Mouse (Mus musculus) embryonic facial prominence, embryonic 14.5 days (tissue): ENCODE data around the gene Grk6. TPM values are rescaled to one million over a fixed set of nuclear protein-coding genes. Genes with fewer than 3 reads are reported as not detected.
A peak's percentile ranks its signal among the peaks of the same experiment; 100 is the strongest.

Source experiments
- ATAC-seq: fragments of 200-750 bp; cut with Nextera tagmentation; 2 replicates; pipeline ENCODE4 v1.8.0; 2017; ENCODE audit warnings: low read depth, moderate number of reproducible peaks, moderate TSS enrichment
- DNase-seq: peaks from one replicate; pipeline ENCODE4 v3.0.0-alpha.2; 2015; ENCODE audit warnings: low spot score
- H3K27ac ChIP-seq: fragments of 300-500 bp; sonication (generic); replicated peaks from 2 replicates; pipeline ENCODE4 v1.5.1; 2014; ENCODE audit warnings: low read depth, mild to moderate bottlenecking, low read length, moderate library complexity
- H3K27me3 ChIP-seq: fragments of 300-500 bp; sonication (generic); replicated peaks from 2 replicates; pipeline ENCODE4 v1.6.1; 2014; ENCODE audit warnings: low read length; ENCODE audit not compliant: control insufficient read depth, insufficient read depth
- H3K36me3 ChIP-seq: fragments of 300-500 bp; sonication (generic); 2 replicates; pipeline ENCODE4 v1.6.1; 2014; ENCODE audit warnings: low read length, mixed read lengths; ENCODE audit not compliant: control insufficient read depth, insufficient read depth
- H3K4me1 ChIP-seq: fragments of 300-500 bp; sonication (generic); 2 replicates; pipeline ENCODE4 v1.6.1; 2014; ENCODE audit warnings: antibody characterized with exemption, low read length; ENCODE audit not compliant: control insufficient read depth, insufficient read depth
- H3K4me2 ChIP-seq: fragments of 300-500 bp; sonication (generic); 2 replicates; pipeline ENCODE4 v1.6.1; 2014; ENCODE audit warnings: low read depth, mild to moderate bottlenecking, low read length, moderate library complexity, mixed read lengths
- H3K4me3 ChIP-seq: fragments of 300-500 bp; sonication (generic); 2 replicates; pipeline ENCODE4 v1.5.1; 2014; ENCODE audit warnings: low read depth, mild to moderate bottlenecking, low read length
- H3K9ac ChIP-seq: fragments of 300-500 bp; sonication (generic); 2 replicates; pipeline ENCODE4 v1.6.1; 2014; ENCODE audit warnings: low read depth, mild to moderate bottlenecking, low read length, moderate library complexity, mixed read lengths
- H3K9me3 ChIP-seq: fragments of 300-500 bp; sonication (generic); 2 replicates; pipeline ENCODE4 v1.6.1; 2016; ENCODE audit warnings: low read length; ENCODE audit not compliant: control insufficient read depth
- WGBS: fragments of 180-500 bp; shearing (Covaris S2); extraction: QIAGEN DNeasy Blood & Tissue Kit; methylation state at CpG from one replicate; pipeline ENCODE4 v1.1.7; 2014; 5-methylcytosine and 5-hydroxymethylcytosine counted together
- polyA plus RNA-seq: library from polyadenylated mRNA; unstranded; fragments of >200 nt; fragmentation: Nextera tagmentation; extraction: Ambion mirVana; gene quantifications from 2 replicates; pipeline ENCODE4 v1.2.1, GENCODE M21; 2014

Gene Grk6
- polyA plus RNA-seq, 1 experiment from 2014 or later: 44.0 TPM

DNA sequence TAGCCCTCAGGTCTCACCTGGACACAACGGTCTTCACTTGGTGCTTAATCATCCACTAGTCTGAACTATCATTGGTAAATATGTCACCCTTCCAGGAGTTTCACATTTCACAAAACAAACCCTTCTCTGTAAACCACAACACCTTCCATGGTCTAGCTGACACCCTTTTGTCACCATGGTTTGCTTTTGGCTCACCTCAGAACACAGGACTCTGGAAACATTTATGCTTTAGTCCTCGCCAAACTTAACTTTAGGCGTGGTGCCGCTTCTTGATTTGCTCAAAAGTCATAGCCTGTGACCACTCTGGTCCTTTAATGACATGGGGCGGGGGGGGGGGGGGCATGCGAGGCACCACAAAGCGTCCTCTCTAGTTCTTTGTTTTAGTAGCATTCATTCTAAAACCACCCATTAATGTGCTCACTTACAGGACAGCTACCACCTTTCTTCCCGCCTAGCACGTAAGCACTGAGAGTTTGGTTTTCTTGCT lies 1.0 kb upstream of the Grk6 start:
- no peaks in the 10 kb centered on the region for H3K36me3 ChIP-seq
- H3K9ac ChIP-seq: peak overlapping the region; percentile 66
- peak overlapping the region; percentile 71 for H3K4me2 ChIP-seq
- peaks cover 9% of the 10 kb centered on the region for H3K4me1 ChIP-seq
- ATAC-seq (no peak), DNase-seq (no peak)
- WGBS: 36% methylated on average over 9 of the region's 9 CpGs
- no peaks in the 10 kb centered on the region for H3K9me3 ChIP-seq
- H3K27me3 ChIP-seq: no peaks in the 10 kb centered on the region
- H3K27ac ChIP-seq: peak overlapping the region; percentile 93
- peak overlapping the region; percentile 84 for H3K4me3 ChIP-seq

DNA sequence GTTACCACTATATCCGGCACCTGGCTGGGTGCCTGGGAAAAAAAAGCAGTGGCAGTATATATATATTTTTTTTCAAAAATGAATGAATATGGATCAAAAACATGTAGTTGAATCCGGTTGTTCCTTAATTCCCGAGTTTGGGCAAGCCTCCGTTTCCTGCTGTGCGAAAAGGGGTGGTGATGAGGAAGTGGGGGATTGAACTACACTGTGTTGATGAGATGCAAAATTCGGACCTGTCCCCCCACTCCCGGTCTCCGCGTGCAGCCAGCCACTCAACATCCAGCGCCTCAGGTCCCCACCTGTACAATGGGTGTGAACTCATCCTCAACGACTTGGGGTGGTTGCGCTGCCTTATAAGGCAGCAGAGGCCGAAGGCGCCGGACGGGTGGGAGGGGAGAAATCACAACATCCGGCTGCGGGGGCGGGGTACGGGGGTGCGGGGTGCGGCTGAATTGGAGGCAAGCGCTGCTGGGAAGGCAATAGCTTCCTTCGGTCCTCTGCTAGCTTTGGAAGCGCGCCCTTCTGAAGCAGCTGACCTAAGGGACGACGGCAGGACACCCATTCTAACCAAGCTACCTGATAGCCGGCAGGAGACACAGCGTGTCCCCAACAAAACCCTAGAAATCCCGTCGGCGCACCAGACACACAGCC lies 461 bp upstream of the Grk6 start:
- no peaks in the 10 kb centered on the region for H3K27me3 ChIP-seq
- H3K4me2 ChIP-seq: peak overlapping the region; percentile 71
- ATAC-seq (peak; percentile 78), DNase-seq (peak; percentile 93)
- H3K9me3 ChIP-seq: no peaks in the 10 kb centered on the region
- H3K4me3 ChIP-seq: peak overlapping the region; percentile 84
- under 1% methylated on average over 27 of the region's 33 CpGs for WGBS
- no peaks in the 10 kb centered on the region for H3K36me3 ChIP-seq
- peaks cover 9% of the 10 kb centered on the region for H3K4me1 ChIP-seq
- peak overlapping the region; percentile 66 for H3K9ac ChIP-seq
- peak overlapping the region; percentile 93 for H3K27ac ChIP-seq

GRCm38 (mm10) chr13:55445361-55446091 lies 654 bp downstream of the Grk6 start:
- Histone ChIP-seq H3K9ac (peak overlapping the region; percentile 96), H3K4me3 (peak overlapping the region; percentile 84), H3K36me3 (peaks cover 9% of the 10 kb centered on the region), H3K4me1 (peaks cover 9% of the 10 kb centered on the region), H3K27me3 (no peaks in the 10 kb centered on the region), H3K4me2 (peak overlapping the region; percentile 84), H3K9me3 (no peaks in the 10 kb centered on the region), H3K27ac (peak overlapping the region; percentile 93)
- under 1% methylated on average over 21 of the region's 66 CpGs for WGBS
- DNase-seq (no peak), ATAC-seq (peak; percentile 14)

DNA sequence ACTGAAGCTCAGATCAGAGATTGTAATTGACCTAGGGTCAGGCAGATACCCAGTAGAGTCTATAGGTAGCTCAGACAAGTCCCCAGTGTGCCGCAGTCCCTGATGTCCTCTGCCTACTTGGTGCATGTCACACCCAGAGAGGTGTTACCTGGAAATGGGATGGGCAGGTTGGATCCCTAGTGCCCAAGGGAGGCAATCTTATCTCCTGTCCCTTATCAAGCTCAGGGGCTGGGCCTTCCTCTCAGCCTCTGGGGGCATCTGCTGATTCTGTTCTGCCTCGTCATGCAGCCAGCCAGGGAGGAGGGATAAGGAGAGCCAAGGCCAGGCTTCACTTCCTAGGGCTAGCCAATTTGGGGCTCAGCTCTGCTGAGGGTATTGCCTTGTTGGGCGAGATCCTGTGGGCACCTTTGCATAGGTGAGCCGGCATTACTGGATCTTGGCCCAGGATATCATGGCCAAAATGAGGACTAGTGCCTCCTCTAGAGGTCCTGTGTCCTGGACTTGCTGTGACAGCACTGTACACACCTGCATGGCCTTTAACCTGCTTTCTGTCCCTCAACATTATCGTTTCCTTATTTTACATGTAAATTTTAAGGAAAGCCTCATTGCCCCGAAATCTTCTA lies 1.7 kb downstream of the Grk6 start:
- H3K36me3 ChIP-seq: peaks cover 19% of the 10 kb centered on the region
- H3K9me3 ChIP-seq: no peaks in the 10 kb centered on the region
- H3K27ac ChIP-seq: no peak overlapping the region
- H3K27me3 ChIP-seq: no peaks in the 10 kb centered on the region
- peak overlapping the region; percentile 96 for H3K9ac ChIP-seq
- H3K4me3 ChIP-seq: peak overlapping the region; percentile 84
- WGBS: 85% methylated on average over 6 of the region's 6 CpGs
- no peak for ATAC-seq
- peaks cover 9% of the 10 kb centered on the region for H3K4me1 ChIP-seq
- peak overlapping the region; percentile 84 for H3K4me2 ChIP-seq
- DNase-seq: no peak

GRCm38 (mm10) chr13:55447543-55447943 lies 2.7 kb downstream of the Grk6 start:
- Histone ChIP-seq H3K9me3 (no peaks in the 10 kb centered on the region), H3K4me2 (no peak overlapping the region), H3K4me1 (peaks cover 9% of the 10 kb centered on the region), H3K9ac (no peak overlapping the region), H3K4me3 (no peak overlapping the region), H3K36me3 (peaks cover 29% of the 10 kb centered on the region), H3K27ac (no peak overlapping the region), H3K27me3 (no peaks in the 10 kb centered on the region)
- ATAC-seq (no peak), DNase-seq (no peak)
- 39% methylated on average over 3 of the region's 3 CpGs for WGBS

GRCm38 (mm10) chr13:55448131-55448530 lies 3.3 kb downstream of the Grk6 start:
- DNase-seq (no peak), ATAC-seq (no peak)
- 91% methylated on average over 5 of the region's 5 CpGs for WGBS
- no peak overlapping the region for H3K4me3 ChIP-seq
- no peak overlapping the region for H3K4me2 ChIP-seq
- no peaks in the 10 kb centered on the region for H3K9me3 ChIP-seq
- no peaks in the 10 kb centered on the region for H3K27me3 ChIP-seq
- no peak overlapping the region for H3K9ac ChIP-seq
- no peak overlapping the region for H3K27ac ChIP-seq
- peaks cover 34% of the 10 kb centered on the region for H3K36me3 ChIP-seq
- H3K4me1 ChIP-seq: peaks cover 9% of the 10 kb centered on the region

GRCm38 (mm10) chr13:55449205-55449604 lies 4.3 kb downstream of the Grk6 start:
- H3K9ac ChIP-seq: no peak overlapping the region
- ATAC-seq (no peak), DNase-seq (no peak)
- peaks cover 9% of the 10 kb centered on the region for H3K4me1 ChIP-seq
- H3K36me3 ChIP-seq: peaks cover 45% of the 10 kb centered on the region
- no peaks in the 10 kb centered on the region for H3K9me3 ChIP-seq
- no peaks in the 10 kb centered on the region for H3K27me3 ChIP-seq
- no peak overlapping the region for H3K4me3 ChIP-seq
- H3K27ac ChIP-seq: no peak overlapping the region
- no peak overlapping the region for H3K4me2 ChIP-seq
- WGBS: 91% methylated on average over 8 of the region's 9 CpGs

DNA sequence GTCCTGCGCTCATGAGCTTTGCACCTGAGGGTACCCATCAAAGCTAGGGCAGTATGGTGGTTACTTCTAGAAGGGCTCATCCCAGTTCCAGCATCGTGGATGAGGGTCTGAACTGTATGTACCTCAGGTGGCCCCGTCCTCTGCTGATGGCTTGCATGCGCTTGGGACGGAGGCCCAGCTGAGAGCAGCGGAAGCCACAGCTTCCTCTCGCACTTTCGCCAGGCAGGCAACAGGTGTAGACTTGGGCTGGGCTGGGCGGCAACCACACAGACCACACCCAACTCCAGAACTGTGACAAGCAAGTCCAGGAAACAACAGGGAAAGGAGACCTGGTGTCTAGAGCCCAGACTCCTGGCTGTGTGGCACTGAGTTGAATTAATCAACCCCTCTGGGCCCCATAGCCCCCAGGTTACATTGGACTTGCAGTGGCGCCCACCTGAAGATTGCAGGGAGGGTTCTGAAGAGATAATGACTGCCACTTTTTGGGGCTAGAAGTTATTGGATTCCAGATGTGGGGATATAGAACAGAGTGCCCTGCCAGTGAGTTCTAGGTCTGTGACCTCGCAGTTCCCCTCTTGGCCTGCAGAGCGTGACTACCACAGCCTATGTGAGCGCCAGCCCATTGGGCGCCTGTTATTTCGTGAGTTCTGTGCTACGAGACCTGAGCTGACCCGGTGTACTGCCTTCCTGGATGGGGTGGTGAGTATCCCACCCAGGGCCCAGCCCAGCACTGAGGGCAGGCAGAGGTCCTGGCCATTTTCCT lies 5.0 kb downstream of the Grk6 start:
- Histone ChIP-seq H3K36me3 (peaks cover 52% of the 10 kb centered on the region), H3K4me1 (peaks cover 9% of the 10 kb centered on the region), H3K9me3 (no peaks in the 10 kb centered on the region), H3K9ac (no peak overlapping the region), H3K27ac (no peak overlapping the region), H3K4me3 (no peak overlapping the region), H3K27me3 (no peaks in the 10 kb centered on the region), H3K4me2 (no peak overlapping the region)
- WGBS: 87% methylated on average over 17 of the region's 17 CpGs
- ATAC-seq (no peak), DNase-seq (no peak)
